Mouse (Mus musculus): ENCODE data around the gene Eipr1.

Gene Eipr1

GRCm38 (mm10) chr12:28823518-28823917, 71.9 kb downstream of the Eipr1 start:
- DNase-seq (ENCODE audit: low spot score in 2 of 2): no peak

- no peak for DNase-seq (ENCODE audit: low spot score in 2 of 2)
Measured at GRCm38 (mm10) chr12:28829502-28829901, 77.9 kb downstream of the Eipr1 start.

GRCm38 (mm10) chr12:28830471-28830870, 78.9 kb downstream of the Eipr1 start:
- DNase-seq (ENCODE audit: low spot score in 2 of 2): no peak

- DNase-seq (ENCODE audit: low spot score in 2 of 2): no peak
Measured at GRCm38 (mm10) chr12:28831066-28831733, 79.6 kb downstream of the Eipr1 start.

- no peak for DNase-seq (ENCODE audit: low spot score in 2 of 2)
Measured at GRCm38 (mm10) chr12:28834266-28834665, 82.7 kb downstream of the Eipr1 start.

- DNase-seq (ENCODE audit: low spot score in 2 of 2): no peak
Measured at GRCm38 (mm10) chr12:28835683-28836082, 84.1 kb downstream of the Eipr1 start.

- DNase-seq (ENCODE audit: low spot score in 2 of 2): no peak
Measured at GRCm38 (mm10) chr12:28838268-28838667, 86.7 kb downstream of the Eipr1 start.

GRCm38 (mm10) chr12:28838971-28839370, 87.4 kb downstream of the Eipr1 start:
- DNase-seq (ENCODE audit: low spot score in 2 of 2): no peak

- DNase-seq (ENCODE audit: low spot score in 2 of 2): no peak
Measured at GRCm38 (mm10) chr12:28841179-28841698, 89.6 kb downstream of the Eipr1 start.

GRCm38 (mm10) chr12:28845811-28846210, 94.2 kb downstream of the Eipr1 start:
- no peak for DNase-seq (ENCODE audit: low spot score in 2 of 2)

- DNase-seq (ENCODE audit: low spot score in 2 of 2): no peak
Measured at GRCm38 (mm10) chr12:28847401-28847800, 95.8 kb downstream of the Eipr1 start.

GRCm38 (mm10) chr12:28848726-28849612, 97.4 kb downstream of the Eipr1 start:
- no peak for DNase-seq (ENCODE audit: low spot score in 2 of 2)

- DNase-seq (ENCODE audit: low spot score in 2 of 2): no peak
Measured at GRCm38 (mm10) chr12:28859495-28860263, 108.1 kb downstream of the Eipr1 start.

- peak in 1 of 2 experiments; percentile 36 for DNase-seq (ENCODE audit: low spot score in 2 of 2)
Measured at GRCm38 (mm10) chr12:28860264-28860560, 108.6 kb downstream of the Eipr1 start.

GRCm38 (mm10) chr12:28863260-28863659, 111.7 kb downstream of the Eipr1 start:
- no peak for DNase-seq (ENCODE audit: low spot score in 2 of 2)

- DNase-seq (ENCODE audit: low spot score in 2 of 2): no peak
Measured at GRCm38 (mm10) chr12:28866121-28866520, 114.5 kb downstream of the Eipr1 start.

GRCm38 (mm10) chr12:28868794-28869193, 117.2 kb downstream of the Eipr1 start:
- DNase-seq (ENCODE audit: low spot score in 2 of 2): no peak

- no peak for DNase-seq (ENCODE audit: low spot score in 2 of 2)
Measured at GRCm38 (mm10) chr12:28872271-28872670, 120.7 kb downstream of the Eipr1 start.

GRCm38 (mm10) chr12:28874781-28875251, 123.2 kb downstream of the Eipr1 start:
- DNase-seq (ENCODE audit: low spot score in 2 of 2): no peak

GRCm38 (mm10) chr12:28875471-28875870, 123.9 kb downstream of the Eipr1 start:
- no peak for DNase-seq (ENCODE audit: low spot score in 2 of 2)

GRCm38 (mm10) chr12:28880471-28880870, 128.9 kb downstream of the Eipr1 start:
- no peak for DNase-seq (ENCODE audit: low spot score in 2 of 2)

GRCm38 (mm10) chr12:28887712-28888111, 136.1 kb downstream of the Eipr1 start:
- no peak for DNase-seq (ENCODE audit: low spot score in 2 of 2)
